Mouse (Mus musculus) yolk sac, embryonic 10.5 days (tissue): Measurements from ENCODE around the gene Espl1.

Source experiments
- DNase-seq: peaks from one replicate; pipeline ENCODE4 v3.0.0-alpha.2; 2017; ENCODE audit warnings: low spot score

Espl1 gene

DNA sequence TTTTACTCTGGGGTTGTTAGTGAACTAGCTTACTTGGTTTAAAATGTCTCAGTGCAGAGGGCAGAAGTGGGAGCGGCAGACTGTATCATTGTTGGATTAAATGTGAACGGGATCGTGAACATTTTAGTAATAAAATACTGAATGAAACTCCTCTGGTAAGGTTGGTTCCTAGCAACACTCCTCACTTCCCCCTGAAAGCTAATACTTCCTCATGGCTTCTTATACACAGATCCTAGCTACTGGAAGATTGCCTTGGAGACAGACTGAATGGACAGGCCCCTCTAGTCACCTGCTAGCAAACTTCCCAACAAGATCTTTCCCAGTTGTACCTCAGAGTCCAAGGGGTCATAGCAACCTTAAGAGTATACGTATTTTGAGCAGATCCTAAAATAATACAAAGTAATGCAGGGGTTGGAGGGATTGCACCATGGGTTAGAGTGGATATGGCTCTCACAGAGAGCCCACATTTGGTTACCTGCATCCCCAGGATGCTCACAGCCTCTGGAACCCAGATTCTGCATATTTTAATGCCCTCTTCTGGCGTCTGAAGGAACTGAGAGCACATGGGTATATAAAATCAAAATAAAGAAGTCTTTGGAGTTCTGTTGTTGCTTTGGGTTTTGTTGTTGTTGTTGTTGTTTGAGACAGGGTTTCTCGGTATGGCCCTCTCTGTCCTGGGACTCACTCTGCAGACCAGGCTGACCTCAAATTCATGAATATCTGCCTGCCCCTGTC lies 21.9 kb upstream of the Espl1 start:
- no peak for DNase-seq

DNA sequence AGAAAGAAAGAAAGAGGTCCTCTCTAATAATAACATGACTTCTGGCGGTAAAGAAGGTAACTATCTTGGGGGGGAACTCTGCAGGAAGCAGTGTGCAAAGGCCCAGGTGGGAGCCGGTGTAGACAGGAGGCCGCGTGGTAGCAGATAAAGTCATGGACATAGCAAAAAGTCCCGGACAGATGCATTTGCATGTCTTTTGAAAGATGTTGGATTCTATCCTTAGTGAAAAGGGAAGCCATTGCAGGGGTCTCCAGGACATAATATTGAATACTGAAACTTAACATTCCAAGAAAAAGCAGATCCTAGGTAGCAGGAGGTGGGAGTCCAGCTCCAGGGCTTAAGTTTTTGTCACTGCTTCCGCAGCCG lies 17.4 kb upstream of the Espl1 start:
- DNase-seq, result no peak

DNA sequence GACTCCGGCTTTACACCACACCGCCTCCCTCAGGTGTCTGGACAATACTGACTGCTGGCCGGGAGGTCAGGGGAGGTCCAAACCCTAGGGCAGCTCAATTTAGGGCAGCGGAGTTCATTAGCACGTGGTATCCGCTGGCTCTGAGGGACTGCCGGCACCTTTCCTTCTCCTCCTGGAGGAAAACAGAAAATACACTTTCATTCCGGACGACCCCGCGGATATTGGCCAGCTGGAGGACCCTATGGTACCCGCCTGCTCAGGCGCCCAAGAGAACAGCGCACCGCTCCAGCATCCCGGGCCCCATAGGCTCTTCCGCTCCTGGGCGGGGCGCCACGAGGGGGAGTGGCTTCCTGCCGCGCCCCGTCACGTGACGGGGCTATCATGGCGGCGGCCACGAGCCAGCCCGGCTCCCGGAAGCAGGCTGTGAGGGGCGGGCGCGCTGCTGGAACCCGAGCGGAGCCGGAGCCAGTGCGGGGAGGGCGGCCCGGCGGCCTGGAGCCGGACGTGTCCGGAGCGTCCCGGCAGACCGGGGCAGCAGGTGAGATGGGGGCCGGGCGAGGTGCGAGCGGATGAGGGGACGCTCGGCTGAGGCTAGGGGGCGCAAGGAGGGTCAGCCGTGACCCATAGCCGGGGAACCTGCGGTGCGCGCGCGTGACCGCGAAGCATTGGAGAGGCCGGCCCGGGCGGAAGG lies 16.8 kb upstream of the Espl1 start, which contains the start of gene Mfsd5:
Gene Mfsd5 (plus strand): TSS at position 363 of the 691 bp plus-strand sequence.
- peak; percentile 91 for DNase-seq

DNA sequence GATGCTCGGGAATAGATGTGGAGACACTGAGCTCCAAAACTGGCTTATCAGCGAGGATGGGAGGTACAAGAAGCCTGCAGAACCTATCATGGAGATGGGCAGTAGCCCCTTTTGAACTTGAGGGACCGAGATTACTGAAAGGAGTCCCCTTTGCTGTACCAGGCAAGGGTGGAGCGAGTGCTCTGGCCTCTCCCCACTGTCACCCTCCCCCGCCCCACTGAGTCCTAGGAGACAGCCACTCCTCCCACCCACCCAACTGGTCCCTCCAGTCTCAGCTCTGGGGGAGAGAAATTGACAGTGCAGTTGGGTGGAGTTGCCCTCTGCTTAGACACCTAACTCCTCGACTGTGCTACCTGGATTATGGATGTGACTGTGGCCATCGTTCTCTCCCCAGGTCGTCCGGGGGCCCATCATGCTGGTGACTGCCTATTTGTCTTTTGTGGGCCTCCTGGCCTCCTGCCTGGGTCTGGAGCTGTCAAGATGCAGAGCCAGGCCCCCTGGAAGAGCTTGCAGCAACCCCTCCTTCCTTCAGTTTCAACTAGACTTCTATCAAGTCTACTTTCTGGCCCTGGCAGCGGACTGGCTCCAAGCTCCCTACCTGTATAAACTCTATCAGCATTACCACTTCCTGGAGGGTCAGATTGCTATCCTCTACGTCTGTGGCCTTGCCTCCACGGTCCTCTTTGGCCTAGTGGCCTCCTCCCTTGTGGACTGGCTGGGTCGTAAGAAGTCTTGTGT lies 16.1 kb upstream of the Espl1 start:
- peak; percentile 29 for DNase-seq

DNA sequence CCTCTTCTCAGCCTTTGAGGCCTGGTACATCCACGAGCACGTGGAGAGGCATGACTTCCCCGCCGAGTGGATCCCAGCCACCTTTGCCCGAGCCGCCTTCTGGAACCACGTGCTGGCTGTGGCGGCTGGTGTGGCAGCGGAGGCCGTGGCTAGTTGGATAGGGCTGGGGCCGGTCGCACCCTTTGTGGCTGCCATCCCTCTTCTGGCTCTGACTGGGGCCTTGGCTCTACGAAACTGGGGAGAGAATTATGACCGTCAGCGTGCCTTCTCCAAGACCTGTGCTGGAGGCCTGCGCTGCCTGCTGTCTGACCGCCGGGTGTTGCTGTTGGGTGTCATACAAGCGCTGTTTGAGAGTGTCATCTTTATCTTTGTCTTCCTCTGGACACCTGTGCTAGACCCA lies 15.4 kb upstream of the Espl1 start:
- no peak for DNase-seq

DNA sequence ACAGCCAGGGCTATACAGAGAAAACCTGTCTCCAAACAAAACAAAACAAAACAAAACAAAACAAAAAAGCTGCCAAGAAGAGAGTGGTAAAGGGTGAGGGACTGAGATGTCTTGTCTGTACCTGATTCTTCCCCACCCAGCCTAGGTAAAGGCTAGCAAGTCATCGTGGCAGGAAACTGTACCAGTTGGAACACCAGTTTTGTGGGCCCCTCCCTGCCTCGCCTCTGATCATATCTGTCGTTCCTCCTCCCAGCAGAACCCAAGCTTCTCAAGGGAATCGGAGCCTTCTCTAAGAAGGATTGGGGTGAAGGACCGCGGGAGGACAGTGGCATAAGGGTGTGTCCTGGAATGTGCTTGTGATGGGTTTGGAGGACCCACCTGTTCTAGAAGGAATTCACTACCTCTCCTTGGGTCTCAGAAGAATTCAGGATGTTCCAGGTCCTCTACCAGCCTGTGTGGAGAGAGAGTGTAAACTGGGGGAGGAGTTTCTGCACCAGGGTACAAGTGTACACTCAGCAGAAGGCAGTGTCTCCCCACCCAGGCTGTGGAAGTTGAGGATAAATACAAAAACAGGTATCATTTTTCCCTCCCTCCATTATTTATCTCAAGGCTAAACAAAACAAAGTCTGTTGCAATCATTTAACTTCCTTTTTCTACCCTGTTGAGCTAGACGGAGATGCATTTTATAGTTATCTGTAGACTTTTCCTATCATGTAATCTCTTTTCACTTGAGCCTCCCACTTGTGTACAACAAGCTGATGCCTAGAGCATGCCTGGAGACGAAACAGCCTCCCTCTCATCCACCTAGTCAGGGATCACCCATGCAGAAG lies 13.4 kb upstream of the Espl1 start:
- no peak for DNase-seq

DNA sequence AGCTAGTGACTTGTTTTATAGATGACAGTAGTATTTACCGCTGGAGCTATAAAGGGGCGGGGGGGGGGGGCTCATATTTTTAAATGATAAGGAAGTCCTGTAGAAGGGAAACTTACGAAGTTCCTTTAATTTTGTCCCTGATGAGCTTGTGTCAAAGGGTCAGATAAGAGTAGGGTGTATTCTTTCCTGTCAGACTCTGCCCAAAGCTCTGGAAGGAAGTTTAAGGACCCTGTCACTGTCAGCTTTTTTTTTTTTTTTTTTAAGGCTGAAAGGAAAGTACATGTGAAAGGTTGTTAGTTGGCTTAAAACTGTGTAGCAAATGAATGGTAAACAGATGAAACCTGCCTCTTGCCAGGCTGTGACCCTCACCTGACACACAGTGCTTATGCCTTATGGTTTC lies 12.4 kb upstream of the Espl1 start:
- DNase-seq, result no peak

DNA sequence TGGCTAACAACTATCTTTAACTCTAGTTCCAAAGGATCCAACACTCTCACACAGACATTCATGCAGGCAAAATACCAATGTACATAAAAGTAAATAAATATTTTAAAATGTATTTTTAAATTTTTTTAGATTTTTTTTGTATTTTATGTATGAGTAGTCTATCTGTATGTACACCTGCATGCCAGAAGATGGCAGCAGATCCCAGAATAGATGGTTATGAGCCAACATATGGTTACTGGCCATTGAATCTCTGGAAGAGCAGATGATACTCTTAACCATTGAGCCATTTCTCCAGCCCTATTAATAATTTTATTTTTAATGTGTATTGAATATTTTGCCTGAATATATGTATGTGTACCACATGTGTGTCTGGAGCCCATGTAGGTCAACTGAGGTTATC lies 8.7 kb upstream of the Espl1 start:
- DNase-seq, result no peak

DNA sequence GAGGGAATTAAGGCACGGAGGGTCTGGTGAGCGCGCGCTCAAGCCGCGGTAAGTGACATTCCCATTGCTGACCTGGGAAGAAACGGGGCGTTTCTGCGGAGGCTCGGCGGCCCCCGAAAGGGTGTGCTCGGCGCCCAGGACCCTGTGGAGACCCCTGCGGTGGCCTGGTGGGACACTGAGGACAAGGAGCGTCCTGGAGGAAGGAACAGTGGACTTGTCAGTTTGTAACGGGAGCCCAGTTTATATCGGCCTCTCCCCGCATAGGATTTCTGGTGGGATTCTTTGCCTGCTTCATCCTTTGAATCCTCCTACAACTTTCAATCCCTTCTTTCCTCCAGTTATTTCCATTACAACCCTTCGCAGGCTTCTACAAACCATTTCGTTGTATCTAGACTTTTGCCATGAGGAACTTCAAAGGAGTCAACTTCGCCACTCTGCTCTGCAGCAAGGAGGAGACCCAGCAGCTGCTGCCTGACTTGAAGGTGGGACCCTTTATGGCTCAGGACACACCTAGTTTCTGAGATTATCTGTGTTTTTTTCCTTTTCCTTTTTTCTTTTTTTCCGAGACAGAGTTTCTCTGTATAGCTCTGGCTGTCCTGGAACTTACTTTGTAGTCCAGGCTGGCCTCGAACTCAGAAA lies 421 bp downstream of the Espl1 start:
- DNase-seq, result no peak

DNA sequence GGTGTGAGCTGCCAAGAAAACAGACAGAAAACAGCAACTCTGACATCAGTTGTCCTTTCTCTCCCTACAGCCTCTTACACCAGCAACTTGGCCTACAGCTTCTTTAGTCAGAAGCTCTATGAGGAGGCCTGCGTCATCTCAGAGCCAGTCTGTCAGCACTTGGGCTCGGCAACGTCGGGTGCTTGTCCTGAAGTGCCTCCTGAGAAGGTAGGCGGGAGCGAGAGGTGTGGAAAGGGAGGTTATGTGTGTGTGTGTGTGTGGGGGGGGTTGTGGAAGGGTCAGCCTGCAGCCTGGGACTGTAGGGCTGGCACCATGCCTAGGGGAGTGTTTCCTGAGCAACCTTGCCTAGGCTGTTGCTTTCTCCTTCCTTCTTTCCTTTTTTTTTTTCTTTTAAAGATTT lies 6.5 kb downstream of the Espl1 start:
- DNase-seq, result no peak

DNA sequence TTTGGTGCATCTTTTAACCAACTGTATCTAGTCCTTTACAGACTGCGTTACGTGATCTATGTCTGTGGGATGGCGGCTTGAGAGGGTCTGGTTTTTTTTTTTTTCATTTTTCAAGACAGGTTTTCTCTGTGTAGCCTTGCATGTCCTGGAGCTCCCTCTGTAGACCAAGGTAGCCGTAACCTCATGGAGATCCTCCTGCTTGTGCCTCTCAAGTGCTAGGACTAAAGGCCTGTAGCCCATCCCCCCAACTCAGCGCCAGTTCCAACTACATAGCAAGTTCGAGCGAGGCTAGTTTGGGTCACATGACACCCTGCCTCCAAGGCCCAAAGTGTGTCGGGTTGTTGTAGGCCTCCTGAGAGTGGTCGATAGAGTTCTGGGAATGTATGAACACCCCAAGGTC lies 12.7 kb downstream of the Espl1 start:
- no peak for DNase-seq

DNA sequence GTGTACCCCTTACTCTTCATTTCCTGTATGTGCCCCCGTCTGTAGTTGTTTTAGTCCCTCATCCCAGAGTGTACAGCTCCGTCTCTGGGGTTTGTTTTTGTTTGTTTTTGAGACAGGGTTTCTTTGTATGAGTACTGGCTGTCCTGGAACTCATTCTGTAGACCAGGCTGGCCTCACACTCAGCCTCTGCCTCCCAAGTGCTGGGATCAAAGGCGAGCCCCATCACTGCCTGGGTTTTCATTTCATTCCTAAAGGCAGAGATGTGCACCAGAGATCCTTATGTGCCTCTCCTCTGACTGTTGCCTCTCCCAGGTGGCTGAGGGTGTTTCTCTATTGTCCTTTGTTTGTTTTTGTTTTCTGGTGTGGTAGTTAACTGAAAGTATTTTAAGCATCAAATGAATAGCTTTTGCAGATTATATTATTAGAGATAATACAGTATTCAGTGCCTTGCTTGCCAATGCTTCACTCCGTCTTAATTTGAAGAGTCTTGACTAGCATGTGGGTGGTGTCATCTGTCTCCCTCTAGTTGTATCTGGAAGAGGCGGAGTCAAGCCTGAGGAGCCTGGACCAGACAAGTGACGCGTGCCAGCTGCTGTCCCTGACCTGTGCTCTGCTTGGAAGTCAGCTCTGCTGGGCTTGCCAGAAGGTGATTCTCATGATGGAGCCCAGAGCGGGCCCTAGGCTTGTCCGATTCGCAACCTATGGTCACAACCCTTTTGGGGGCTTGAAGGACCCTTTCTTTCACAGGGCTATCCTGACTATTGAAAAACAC lies 14.2 kb downstream of the Espl1 start:
- DNase-seq, result no peak

DNA sequence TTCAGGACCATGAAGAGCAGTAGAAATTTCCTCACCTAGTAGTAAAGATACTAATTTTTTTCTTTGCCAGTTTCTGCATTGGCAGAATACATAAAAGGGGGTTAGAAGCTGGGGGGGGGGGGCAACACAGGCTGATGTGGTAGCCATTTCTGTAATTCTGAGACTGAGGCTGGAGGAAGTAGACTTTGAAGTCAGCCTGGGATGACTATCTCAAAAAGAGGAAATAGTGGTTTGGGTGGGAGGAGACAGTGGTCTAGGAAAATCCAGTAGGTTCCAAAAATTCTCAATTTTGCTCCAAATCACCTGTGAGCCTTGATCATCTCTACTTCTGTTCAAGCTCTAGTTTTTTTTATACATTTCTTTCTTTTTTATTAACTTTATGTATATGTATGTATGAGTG lies 15.4 kb downstream of the Espl1 start:
- DNase-seq, result no peak

DNA sequence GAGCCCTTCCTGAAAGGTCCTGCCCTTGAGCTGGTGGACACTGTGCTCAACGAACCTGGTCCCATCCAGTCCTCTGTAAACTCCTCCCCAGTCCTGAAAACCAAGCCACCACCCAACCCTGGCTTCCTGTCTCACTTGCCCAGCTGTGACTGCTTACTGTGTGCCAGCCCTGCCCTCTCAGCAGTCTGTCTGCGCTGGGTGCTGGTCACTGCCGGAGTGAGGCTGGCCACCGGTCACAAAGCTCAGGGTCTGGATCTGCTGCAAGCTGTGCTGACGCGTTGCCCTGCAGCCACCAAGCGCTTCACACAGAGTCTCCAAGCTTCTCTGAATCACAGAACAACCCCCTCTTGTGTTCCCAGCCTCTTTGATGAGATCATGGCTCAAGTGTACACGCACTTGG lies 19.2 kb downstream of the Espl1 start:
- no peak for DNase-seq

DNA sequence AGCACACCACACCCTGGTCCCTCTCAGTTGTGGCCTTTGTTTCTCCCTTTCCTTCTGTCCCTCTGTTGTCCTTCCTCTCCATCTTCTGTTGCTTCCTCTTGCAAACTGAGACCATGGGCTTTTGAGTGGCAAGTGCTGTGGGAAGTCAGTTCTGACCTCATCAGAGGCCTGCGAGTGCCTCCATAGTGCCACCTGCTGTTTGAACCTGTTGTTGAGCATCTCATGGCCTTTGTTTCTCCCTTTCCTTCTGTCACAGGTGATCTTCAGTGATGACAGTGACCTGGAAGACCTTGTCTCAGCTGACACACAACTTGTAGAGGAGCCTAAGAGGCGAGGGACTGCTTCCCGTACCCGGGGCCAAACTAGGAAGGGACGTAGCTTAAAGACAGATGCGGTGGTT lies 20.2 kb downstream of the Espl1 start:
- DNase-seq, result no peak

DNA sequence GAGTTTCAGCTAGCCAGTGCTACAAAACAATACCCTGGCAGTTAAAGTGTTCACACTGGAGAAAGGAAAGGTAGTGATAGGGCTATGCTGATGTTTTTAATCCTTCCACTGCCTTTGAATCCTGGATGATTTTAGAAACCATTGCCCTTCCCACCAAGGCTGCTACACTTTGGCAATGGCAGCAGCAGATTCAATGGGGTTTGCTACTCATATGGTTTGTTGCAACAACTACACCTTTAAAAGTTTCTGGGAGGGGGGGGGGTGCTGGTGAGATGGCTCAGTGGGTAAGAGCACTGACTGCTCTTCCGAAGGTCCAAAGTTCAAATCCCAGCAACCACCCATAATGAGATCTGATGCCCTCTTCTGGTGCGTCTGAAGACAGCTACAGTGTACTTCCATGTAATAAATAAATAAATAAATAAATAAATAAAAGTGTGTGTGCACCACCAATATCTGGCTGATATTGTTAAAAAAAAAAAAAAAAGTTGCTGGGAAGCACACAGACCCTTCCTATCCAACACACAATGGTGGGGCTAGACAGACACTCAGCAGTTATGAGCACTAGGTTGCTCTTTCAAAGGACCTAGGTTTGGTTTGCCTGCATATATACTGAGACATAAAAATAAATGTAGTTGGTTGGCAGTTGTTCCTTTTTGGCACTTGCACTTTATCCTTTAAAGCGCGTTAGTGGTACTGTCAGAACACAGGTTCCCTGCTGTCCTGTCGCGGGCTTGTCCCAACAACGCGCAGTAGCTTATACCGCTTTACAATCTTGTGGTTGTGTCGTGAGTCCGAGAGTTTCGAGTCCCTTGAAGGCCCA lies 28.8 kb downstream of the Espl1 start:
- no peak for DNase-seq

DNA sequence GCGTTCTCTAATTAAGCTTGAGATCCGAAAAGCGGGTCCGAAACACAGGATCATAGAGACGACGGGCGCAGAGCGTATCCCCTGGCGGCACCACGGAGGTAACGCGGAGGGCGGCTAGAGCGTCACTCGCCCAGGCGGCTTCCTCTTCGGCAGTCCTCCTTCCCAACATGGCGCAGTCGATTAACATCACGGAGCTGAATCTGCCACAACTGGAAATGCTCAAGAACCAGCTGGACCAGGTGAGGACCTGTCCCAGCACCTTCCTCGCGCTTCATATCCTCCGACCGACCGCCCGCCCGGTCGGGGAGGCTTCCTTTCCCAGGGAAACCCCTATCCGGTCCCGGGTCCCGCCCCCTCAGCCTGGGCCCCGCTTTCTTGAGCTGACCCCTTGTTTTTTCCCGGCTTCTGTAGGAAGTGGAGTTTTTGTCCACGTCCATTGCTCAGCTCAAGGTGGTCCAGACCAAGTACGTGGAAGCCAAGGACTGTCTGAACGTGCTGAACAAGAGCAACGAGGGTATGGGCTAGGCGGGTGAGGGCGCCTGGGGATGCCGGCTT lies 30.0 kb downstream of the Espl1 start, which contains the start of gene Pfdn5:
Gene Pfdn5 (plus strand): TSS at position 95 of the 555 bp plus-strand sequence.
- peak; percentile 88 for DNase-seq

DNA sequence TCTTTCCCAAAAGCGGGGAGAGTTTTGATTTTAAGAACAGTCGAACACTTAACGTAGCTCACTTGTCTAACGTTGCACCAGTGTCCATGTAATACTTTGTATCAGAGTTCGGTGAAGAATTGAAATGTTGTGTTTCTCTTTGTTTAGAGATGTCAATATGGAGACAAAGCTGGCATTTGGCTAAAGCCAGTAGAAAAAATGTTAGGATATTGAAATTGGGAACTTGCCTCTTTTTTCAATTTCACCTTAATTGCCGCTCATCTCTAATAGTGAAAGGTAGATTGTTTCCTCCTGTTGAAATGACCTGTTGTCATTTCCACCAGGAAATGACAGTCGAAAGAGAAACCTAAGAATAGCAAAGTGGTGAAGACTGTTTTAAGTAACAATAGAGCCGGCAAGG lies 30.8 kb downstream of the Espl1 start:
- DNase-seq, result no peak

DNA sequence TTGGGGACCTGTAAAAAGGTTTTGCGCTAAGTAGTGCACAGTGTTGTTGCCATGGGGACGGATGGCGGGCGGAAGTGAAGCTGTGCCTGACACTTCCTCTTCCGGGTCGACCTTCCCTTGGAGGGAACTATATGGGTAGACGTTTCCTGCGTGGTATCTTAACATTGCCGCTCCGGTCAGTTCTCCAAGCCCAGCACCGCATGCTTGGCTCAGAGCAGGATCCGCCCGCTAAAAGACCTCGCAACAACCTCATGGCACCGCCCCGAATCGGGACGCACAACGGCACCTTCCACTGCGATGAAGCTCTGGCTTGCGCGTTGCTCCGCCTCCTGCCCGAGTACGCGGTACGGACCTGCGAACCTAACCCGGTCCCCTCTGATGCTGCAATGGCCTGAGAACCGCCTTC lies 35.5 kb downstream of the Espl1 start, which contains the start of gene Myg1:
Gene Myg1 (plus strand): TSS at position 100 of the 406 bp plus-strand sequence.
- DNase-seq, result peak; percentile 84

DNA sequence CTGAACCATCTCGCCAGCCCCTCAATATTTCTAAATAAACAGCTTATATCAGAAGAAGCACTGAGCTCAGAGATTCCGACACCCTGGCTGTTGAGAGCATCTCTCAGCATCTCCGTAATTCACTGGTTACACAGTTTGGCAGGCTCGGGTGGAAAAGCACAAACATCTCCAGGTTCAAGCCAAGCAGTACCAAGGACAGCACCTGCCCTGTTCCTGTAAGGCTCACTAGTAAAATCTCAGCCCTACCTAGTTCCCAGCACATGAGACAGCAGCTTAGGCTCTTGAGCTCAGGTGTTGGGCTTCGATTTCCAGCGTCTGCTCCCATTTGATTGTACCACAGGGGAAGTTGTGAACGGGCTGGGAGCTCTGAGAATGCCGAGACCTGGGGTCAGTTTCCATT lies 39.2 kb downstream of the Espl1 start:
- DNase-seq, result no peak
